Mouse (Mus musculus): ENCODE measurements at regions not wholly inside any gene's neighbourhood (a gene's known extent, or its start where the extent isn't known, plus 50 kb on each side); places are given as distances from the start of the nearest gene placed in this dataset.

DNA sequence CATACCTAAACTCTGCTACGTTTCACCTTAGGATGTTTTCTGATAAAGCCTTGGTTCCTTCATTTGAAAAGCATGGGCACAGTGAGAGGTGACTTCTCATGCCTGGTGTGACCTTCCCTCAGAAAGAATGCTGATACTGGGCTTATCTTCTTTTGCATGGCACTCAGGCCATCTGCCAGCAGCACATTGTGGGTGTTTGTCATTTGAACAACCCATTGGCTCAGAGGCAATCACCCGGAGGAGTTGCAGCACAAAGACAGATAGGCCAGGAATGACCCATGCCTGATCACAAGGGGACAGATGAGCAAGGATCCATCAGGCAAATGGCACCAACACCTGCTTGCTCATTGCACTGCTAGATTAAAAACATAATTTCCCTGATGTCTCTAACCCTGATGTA, 572.7 kb upstream of the Fam19a5 start:
- Histone ChIP-seq H3K4me3 (ENCODE audit: control insufficient read depth, low read depth, low read length) (no peak overlapping the region), H3K27ac (ENCODE audit: control insufficient read depth, insufficient read depth, low read depth, low read length) (no peak overlapping the region), H3K36me3 (ENCODE audit: control insufficient read depth, insufficient read depth, low read length) (no peaks in the 10 kb centered on the region), H3K27me3 (ENCODE audit: control insufficient read depth, insufficient read depth, low read length) (no peaks in the 10 kb centered on the region), H3K4me1 (ENCODE audit: control insufficient read depth, insufficient read depth, low read length) (no peaks in the 10 kb centered on the region)
- no peak for TF ChIP-seq POLR2A (IDR thresholded peaks at IDR 0.05; ENCODE audit: control insufficient read depth, low read depth, low read length)
- no peak for TF ChIP-seq CTCF (IDR thresholded peaks at IDR 0.05; ENCODE audit: control insufficient read depth, insufficient read depth, insufficient replicate concordance, low read depth, low read length)

GRCm38 (mm10) chr15:86996196-86996595, 547.9 kb upstream of the Fam19a5 start:
- no peak overlapping the region for H3K4me3 ChIP-seq (ENCODE audit: control insufficient read depth, low read depth, low read length)
- no peak overlapping the region for H3K27ac ChIP-seq (ENCODE audit: control insufficient read depth, insufficient read depth, low read depth, low read length)
- no peak for TF ChIP-seq POLR2A (IDR thresholded peaks at IDR 0.05; ENCODE audit: control insufficient read depth, low read depth, low read length)
- TF ChIP-seq CTCF (IDR thresholded peaks at IDR 0.05; ENCODE audit: control insufficient read depth, insufficient read depth, insufficient replicate concordance, low read depth, low read length): no peak
- no peaks in the 10 kb centered on the region for H3K27me3 ChIP-seq (ENCODE audit: control insufficient read depth, insufficient read depth, low read length)
- no peaks in the 10 kb centered on the region for H3K36me3 ChIP-seq (ENCODE audit: control insufficient read depth, insufficient read depth, low read length)
- H3K4me1 ChIP-seq (ENCODE audit: control insufficient read depth, insufficient read depth, low read length): no peaks in the 10 kb centered on the region

- no peaks in the 10 kb centered on the region for H3K36me3 ChIP-seq (ENCODE audit: control insufficient read depth, insufficient read depth, low read length)
- no peak for TF ChIP-seq POLR2A (IDR thresholded peaks at IDR 0.05; ENCODE audit: control insufficient read depth, low read depth, low read length)
- no peak for TF ChIP-seq CTCF (IDR thresholded peaks at IDR 0.05; ENCODE audit: control insufficient read depth, insufficient read depth, insufficient replicate concordance, low read depth, low read length)
- no peak overlapping the region for H3K27ac ChIP-seq (ENCODE audit: control insufficient read depth, insufficient read depth, low read depth, low read length)
- no peaks in the 10 kb centered on the region for H3K27me3 ChIP-seq (ENCODE audit: control insufficient read depth, insufficient read depth, low read length)
- H3K4me1 ChIP-seq (ENCODE audit: control insufficient read depth, insufficient read depth, low read length): no peaks in the 10 kb centered on the region
- no peak overlapping the region for H3K4me3 ChIP-seq (ENCODE audit: control insufficient read depth, low read depth, low read length)
Observed at GRCm38 (mm10) chr15:87018978-87019377, 525.1 kb upstream of the Fam19a5 start.

DNA sequence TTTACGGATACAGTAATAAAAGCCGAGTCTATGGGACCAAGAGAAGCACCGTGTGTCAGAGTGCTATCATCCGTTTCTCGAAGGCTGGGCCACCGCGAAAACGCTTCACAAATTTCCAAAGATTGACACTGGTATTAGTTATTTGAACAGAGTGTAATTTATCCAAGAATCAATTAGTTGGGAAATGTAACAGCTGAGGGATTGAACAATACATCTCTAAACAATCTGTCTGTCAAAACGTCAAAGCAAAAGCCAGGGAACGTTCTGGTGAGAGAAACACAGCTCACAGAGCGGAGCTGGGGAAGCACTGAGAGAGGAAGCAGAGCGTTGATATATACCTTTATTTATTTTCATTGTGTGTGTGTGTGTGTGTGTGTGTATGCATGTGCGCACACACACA, 498.1 kb upstream of the Fam19a5 start:
- H3K27me3 ChIP-seq (ENCODE audit: control insufficient read depth, insufficient read depth, low read length): no peaks in the 10 kb centered on the region
- H3K4me3 ChIP-seq (ENCODE audit: control insufficient read depth, low read depth, low read length): no peak overlapping the region
- H3K36me3 ChIP-seq (ENCODE audit: control insufficient read depth, insufficient read depth, low read length): no peaks in the 10 kb centered on the region
- no peaks in the 10 kb centered on the region for H3K4me1 ChIP-seq (ENCODE audit: control insufficient read depth, insufficient read depth, low read length)
- no peak for TF ChIP-seq POLR2A (IDR thresholded peaks at IDR 0.05; ENCODE audit: control insufficient read depth, low read depth, low read length)
- TF ChIP-seq CTCF (IDR thresholded peaks at IDR 0.05; ENCODE audit: control insufficient read depth, insufficient read depth, insufficient replicate concordance, low read depth, low read length): no peak
- no peak overlapping the region for H3K27ac ChIP-seq (ENCODE audit: control insufficient read depth, insufficient read depth, low read depth, low read length)

GRCm38 (mm10) chr15:87054186-87054585, 489.9 kb upstream of the Fam19a5 start:
- no peaks in the 10 kb centered on the region for H3K27me3 ChIP-seq (ENCODE audit: control insufficient read depth, insufficient read depth, low read length)
- H3K36me3 ChIP-seq (ENCODE audit: control insufficient read depth, insufficient read depth, low read length): no peaks in the 10 kb centered on the region
- TF ChIP-seq CTCF (IDR thresholded peaks at IDR 0.05; ENCODE audit: control insufficient read depth, insufficient read depth, insufficient replicate concordance, low read depth, low read length) (no peak), POLR2A (IDR thresholded peaks at IDR 0.05; ENCODE audit: control insufficient read depth, low read depth, low read length) (no peak)
- H3K27ac ChIP-seq (ENCODE audit: control insufficient read depth, insufficient read depth, low read depth, low read length): no peak overlapping the region
- no peak overlapping the region for H3K4me3 ChIP-seq (ENCODE audit: control insufficient read depth, low read depth, low read length)
- no peaks in the 10 kb centered on the region for H3K4me1 ChIP-seq (ENCODE audit: control insufficient read depth, insufficient read depth, low read length)

GRCm38 (mm10) chr15:87064890-87065289, 479.2 kb upstream of the Fam19a5 start:
- H3K27ac ChIP-seq (ENCODE audit: control insufficient read depth, insufficient read depth, low read depth, low read length): no peak overlapping the region
- no peak for TF ChIP-seq POLR2A (IDR thresholded peaks at IDR 0.05; ENCODE audit: control insufficient read depth, low read depth, low read length)
- no peak for TF ChIP-seq CTCF (IDR thresholded peaks at IDR 0.05; ENCODE audit: control insufficient read depth, insufficient read depth, insufficient replicate concordance, low read depth, low read length)
- no peaks in the 10 kb centered on the region for H3K27me3 ChIP-seq (ENCODE audit: control insufficient read depth, insufficient read depth, low read length)
- no peak overlapping the region for H3K4me3 ChIP-seq (ENCODE audit: control insufficient read depth, low read depth, low read length)
- H3K4me1 ChIP-seq (ENCODE audit: control insufficient read depth, insufficient read depth, low read length): no peaks in the 10 kb centered on the region
- no peaks in the 10 kb centered on the region for H3K36me3 ChIP-seq (ENCODE audit: control insufficient read depth, insufficient read depth, low read length)

DNA sequence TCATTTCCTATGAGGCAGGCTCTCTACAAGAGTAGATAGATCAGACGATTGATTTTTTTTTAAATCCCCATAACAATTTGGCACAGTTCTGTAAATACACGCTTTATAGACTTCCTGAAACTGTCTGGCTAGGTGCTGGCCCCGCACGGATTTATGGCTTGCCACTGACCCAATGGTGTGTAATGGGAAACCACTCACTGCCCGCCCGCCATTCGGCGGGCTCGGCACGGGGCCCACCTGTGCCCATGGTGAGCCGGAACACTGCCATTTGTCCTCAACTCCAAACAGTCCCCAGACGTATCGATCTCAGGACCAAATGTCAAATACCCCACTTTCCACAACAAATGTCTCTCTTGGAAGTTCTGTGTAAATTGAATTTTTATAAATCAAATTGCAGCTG, 475.8 kb upstream of the Fam19a5 start:
- Histone ChIP-seq H3K27me3 (ENCODE audit: control insufficient read depth, insufficient read depth, low read length) (no peaks in the 10 kb centered on the region), H3K4me1 (ENCODE audit: control insufficient read depth, insufficient read depth, low read length) (no peaks in the 10 kb centered on the region), H3K36me3 (ENCODE audit: control insufficient read depth, insufficient read depth, low read length) (no peaks in the 10 kb centered on the region), H3K4me3 (ENCODE audit: control insufficient read depth, low read depth, low read length) (no peak overlapping the region), H3K27ac (ENCODE audit: control insufficient read depth, insufficient read depth, low read depth, low read length) (no peak overlapping the region)
- TF ChIP-seq POLR2A (IDR thresholded peaks at IDR 0.05; ENCODE audit: control insufficient read depth, low read depth, low read length) (no peak), CTCF (IDR thresholded peaks at IDR 0.05; ENCODE audit: control insufficient read depth, insufficient read depth, insufficient replicate concordance, low read depth, low read length) (no peak)

GRCm38 (mm10) chr15:87074559-87074958, 469.5 kb upstream of the Fam19a5 start:
- H3K27ac ChIP-seq (ENCODE audit: control insufficient read depth, insufficient read depth, low read depth, low read length): no peak overlapping the region
- no peaks in the 10 kb centered on the region for H3K36me3 ChIP-seq (ENCODE audit: control insufficient read depth, insufficient read depth, low read length)
- no peaks in the 10 kb centered on the region; the same call in 1 of the 2 replicates for H3K4me1 ChIP-seq (ENCODE audit: control insufficient read depth, insufficient read depth, low read length)
- TF ChIP-seq POLR2A (IDR thresholded peaks at IDR 0.05; ENCODE audit: control insufficient read depth, low read depth, low read length) (no peak), CTCF (IDR thresholded peaks at IDR 0.05; ENCODE audit: control insufficient read depth, insufficient read depth, insufficient replicate concordance, low read depth, low read length) (no peak)
- H3K27me3 ChIP-seq (ENCODE audit: control insufficient read depth, insufficient read depth, low read length): no peaks in the 10 kb centered on the region
- H3K4me3 ChIP-seq (ENCODE audit: control insufficient read depth, low read depth, low read length): no peak overlapping the region

Measured in testis, adult 2 months (tissue).